Mouse (Mus musculus): Measurements from ENCODE around the gene Nlrp2. TPM values are rescaled to one million over a fixed set of nuclear protein-coding genes. Genes with fewer than 3 reads are reported as not detected.

Nlrp2 gene
- polyA plus RNA-seq (2012; rRNA removed; ENCODE audit: low replicate concordance), result not detected in 2 replicates

DNA sequence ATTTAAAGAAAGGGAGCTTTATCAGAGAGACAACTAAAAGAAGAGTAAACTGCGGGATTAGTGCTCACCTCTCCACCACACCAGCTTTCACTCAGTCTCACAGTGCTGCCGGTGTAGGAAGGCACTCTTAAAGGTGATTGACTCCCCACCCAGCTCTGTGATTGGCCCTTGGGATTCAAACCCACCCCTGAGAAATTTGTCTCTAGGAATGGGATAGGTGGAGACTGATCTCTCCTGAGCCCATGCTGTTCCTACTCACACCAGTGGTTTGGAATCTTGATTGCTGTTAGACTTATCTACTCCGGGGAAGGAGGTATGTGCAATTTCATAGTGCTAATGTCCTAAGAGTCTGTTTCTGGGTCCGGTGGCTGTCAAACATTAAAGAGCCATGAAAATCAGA, at the start of gene Nlrp2:
Gene Nlrp2 (minus strand): TSS at position 101 of the 400 bp plus-strand sequence.

DNA sequence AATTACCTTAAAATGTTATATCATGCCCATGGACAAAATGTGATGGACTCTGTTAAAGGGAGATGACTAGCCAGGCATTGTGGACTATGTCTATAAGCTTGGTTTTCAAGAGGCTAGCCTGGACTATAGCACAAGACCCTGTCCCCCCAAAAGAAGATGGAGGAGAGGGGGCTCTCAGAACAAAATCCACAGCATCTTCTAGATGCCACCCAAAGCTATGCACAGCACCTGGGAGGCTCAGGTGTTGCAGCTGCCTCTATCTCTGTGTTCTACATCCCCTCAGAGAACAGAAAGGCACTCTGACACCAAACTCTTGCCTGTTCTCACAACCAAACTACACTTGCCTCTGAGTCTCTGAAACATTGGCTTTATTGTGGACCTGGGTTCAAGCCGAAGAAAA, 598 bp downstream of the Nlrp2 start, which contains the start of gene Gm5065:
Gene Gm5065 (plus strand): TSS at position 301 of the 400 bp plus-strand sequence.

Other genes starting within 250 kb of the Nlrp2 start
- gene Rfpl4, start 234.1 kb downstream of the Nlrp2 start, polyA plus RNA-seq (2012; rRNA removed; ENCODE audit: low replicate concordance), result not detected in 2 replicates
- gene Rasl2-9, start 225.1 kb downstream of the Nlrp2 start, polyA plus RNA-seq (2012; rRNA removed; ENCODE audit: low replicate concordance), result 0.84 and 0.93 TPM in 2 replicates
- not detected in 2 replicates for gene Vmn1r55, start 201.4 kb downstream of the Nlrp2 start, polyA plus RNA-seq (2012; rRNA removed; ENCODE audit: low replicate concordance)
- not detected in 2 replicates for gene Vmn1r56, start 154.3 kb downstream of the Nlrp2 start, polyA plus RNA-seq (2012; rRNA removed; ENCODE audit: low replicate concordance)
- not detected in 2 replicates for gene Vmn1r57, start 132.5 kb downstream of the Nlrp2 start, polyA plus RNA-seq (2012; rRNA removed; ENCODE audit: low replicate concordance)
- not detected in 2 replicates for gene Gm5065, start 498 bp downstream of the Nlrp2 start, polyA plus RNA-seq (2012; rRNA removed; ENCODE audit: low replicate concordance)
- not detected in 2 replicates for gene Vmn1r58, start 62.4 kb upstream of the Nlrp2 start, polyA plus RNA-seq (2012; rRNA removed; ENCODE audit: low replicate concordance)
- gene Vmn1r59, start 105.7 kb upstream of the Nlrp2 start, polyA plus RNA-seq (2012; rRNA removed; ENCODE audit: low replicate concordance), result not detected in 2 replicates
- gene Vmn2r28, start 142.9 kb upstream of the Nlrp2 start, polyA plus RNA-seq (2012; rRNA removed; ENCODE audit: low replicate concordance), result not detected in 2 replicates
- not detected in 2 replicates for gene Vmn1r60, start 196.3 kb upstream of the Nlrp2 start, polyA plus RNA-seq (2012; rRNA removed; ENCODE audit: low replicate concordance)